Mouse (Mus musculus) urinary bladder, postnatal 14 days (tissue): Measurements from ENCODE around the gene Cfap126.
A peak's percentile ranks its signal among the peaks of the same experiment; 100 is the strongest.
"Not testable (repeated sequence)": the region's sequence is repeated elsewhere in the genome, so short reads cannot be mapped to it uniquely, and the experiment has no call there.

Source experiments
- DNase-seq: peaks from one replicate; pipeline ENCODE4 v3.0.0; 2021; ENCODE audit warnings: low spot score

Cfap126 gene

GRCm38 (mm10) chr1:171124398-171124797, 10.7 kb downstream of the Cfap126 start:
- no peak for DNase-seq

DNA sequence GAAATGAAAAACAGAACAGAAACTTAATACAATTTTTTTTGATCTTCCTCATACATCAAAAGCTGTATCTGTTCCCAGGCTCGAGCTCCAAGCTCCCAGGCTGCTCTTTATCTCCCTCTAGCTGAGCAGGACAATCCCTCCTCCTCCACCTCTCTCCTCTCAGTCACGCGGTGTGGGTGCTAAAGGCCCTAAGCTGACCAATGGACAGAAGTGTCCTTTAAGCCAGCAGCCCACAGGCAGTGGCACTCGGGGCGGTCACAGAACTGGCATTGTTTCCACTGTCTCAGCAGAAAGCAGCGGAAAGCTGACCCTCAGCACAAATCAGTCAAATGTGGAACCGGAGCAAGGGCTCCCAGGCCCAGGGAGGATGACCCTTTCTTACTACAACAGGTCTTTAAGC, 15.5 kb downstream of the Cfap126 start:
- DNase-seq: peak; percentile 8

- DNase-seq: no peak
Observed at GRCm38 (mm10) chr1:171130971-171131370, 17.3 kb downstream of the Cfap126 start.

DNA sequence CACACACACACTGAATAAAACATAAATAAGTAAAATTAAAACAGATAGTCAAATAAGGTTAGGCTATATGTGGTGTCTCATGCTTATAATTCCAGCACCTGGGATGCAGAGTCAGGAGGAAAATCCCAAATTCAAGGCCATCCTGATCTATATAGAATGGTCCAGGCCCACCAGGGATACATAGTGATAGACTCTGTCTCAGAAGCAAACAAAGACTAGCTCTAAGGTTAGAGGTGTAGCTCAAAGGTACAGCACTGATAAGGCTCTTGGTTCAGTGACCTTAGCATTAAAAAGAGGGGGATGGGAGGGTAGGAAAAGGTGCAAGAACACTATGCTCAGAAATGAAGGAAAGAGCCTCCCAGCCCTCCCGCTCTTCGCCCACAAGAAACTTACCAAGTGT, 21.9 kb downstream of the Cfap126 start:
- DNase-seq: no peak

DNA sequence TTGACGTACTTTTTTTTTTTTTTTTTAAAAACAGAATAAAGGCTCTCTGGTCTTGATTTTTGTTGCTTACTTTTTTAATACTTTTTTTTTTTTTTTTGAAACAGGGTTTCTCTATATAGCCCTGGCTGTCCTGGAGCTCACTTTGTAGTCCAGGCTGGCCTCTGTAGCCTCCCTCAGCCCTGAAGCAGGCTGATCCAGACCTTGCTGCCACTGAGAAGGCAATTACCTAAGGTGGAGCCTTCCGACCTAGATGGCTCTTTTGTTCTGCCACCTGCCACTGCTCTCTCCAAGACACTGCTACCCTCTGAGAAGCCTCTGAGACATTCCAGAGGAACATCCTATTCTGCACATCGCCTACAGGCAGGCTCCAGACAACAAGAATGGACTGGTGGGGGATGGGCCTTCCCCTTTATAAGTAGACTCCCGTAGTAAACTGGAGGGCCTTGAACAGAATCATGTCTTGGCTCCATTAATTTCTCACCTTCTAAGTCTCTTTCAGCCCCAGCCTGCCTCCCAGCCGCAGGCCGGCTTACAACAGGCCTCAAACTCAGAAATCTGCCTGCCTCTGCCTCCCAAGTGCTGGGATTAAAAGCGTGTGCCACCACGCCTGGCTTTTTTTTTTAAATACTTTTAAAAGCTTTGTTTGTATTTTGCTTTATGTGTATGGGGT, 23.9 kb downstream of the Cfap126 start:
- not testable (repeated sequence) for DNase-seq

DNA sequence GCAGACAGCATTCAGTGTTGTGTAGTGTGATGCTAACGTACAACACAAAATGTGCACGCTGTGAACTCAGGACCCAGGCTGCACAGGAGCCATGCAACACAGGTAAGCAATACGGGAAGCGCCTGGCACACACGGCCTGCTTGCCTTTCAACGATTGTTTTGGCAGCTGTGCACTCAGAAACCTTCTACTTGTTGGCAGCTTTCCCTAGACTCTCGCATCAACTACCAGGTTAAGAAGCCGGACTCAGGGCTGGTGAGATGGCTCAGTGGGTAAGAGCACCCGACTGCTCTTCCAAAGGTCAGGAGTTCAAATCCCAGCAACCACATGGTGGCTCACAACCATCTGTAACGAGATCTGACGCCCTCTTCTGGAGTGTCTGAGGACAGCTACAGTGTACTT, 29.3 kb downstream of the Cfap126 start:
- not testable (repeated sequence) for DNase-seq

DNA sequence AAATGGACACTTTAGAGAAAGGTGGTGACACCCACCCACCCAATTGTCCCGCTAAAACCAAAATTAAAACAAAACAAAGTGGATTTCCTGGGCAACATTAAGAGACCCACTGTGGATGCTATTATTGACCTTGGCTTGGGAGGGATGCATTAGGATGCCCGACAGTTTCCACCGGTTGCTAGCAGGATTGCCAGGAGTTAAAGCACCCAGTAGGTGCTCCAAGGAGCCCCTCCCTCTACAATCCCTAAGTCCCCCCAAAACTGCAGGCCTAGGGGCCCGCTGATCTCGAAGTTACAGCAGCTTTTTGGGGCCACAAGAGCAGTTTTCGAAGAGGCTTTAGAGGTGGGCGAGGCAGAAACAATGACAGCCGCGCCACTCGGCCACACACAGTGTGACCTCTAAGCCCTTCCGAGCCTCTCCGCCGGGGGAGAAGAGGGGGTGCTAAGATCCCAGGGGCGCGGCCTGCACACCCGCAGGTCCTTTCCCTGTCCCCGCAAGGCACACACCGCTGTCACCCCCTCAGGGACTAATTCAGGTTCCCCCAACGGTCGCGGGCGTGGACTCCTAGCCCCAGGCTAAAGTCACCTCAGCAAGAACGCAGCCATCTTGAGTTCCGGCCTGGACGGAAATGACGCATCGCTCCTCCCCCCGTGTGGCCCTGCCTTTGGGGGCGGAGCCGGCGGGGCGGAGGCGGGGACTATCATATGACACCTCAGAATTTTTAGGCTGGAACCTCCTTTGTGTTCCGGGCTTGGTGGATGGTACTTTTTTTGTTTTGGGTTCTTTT, 36.4 kb downstream of the Cfap126 start, which contains the start of the genes Sdhc and Mpz:
Sdhc (minus strand) TSS at position 630 of the 787 bp plus-strand sequence.
Mpz (plus strand) TSS at position 738 of the 787 bp plus-strand sequence.
- DNase-seq: peak; percentile 95

GRCm38 (mm10) chr1:171150838-171151391, 37.2 kb downstream of the Cfap126 start:
- DNase-seq: no peak

- DNase-seq: no peak
Observed at GRCm38 (mm10) chr1:171151966-171152365, 38.2 kb downstream of the Cfap126 start.

GRCm38 (mm10) chr1:171156644-171157043, 42.9 kb downstream of the Cfap126 start:
- DNase-seq: no peak

- DNase-seq: no peak
Observed at GRCm38 (mm10) chr1:171157965-171158364, 44.2 kb downstream of the Cfap126 start.

GRCm38 (mm10) chr1:171159485-171159975, 45.8 kb downstream of the Cfap126 start:
- peak; percentile 7 for DNase-seq

GRCm38 (mm10) chr1:171162526-171162925, 48.8 kb downstream of the Cfap126 start:
- no peak for DNase-seq

- DNase-seq: no peak
Observed at GRCm38 (mm10) chr1:171164258-171164657, 50.5 kb downstream of the Cfap126 start.

- DNase-seq: no peak
Observed at GRCm38 (mm10) chr1:171165629-171166345, 52.1 kb downstream of the Cfap126 start.

GRCm38 (mm10) chr1:171168906-171169305, 55.2 kb downstream of the Cfap126 start:
- no peak for DNase-seq

DNA sequence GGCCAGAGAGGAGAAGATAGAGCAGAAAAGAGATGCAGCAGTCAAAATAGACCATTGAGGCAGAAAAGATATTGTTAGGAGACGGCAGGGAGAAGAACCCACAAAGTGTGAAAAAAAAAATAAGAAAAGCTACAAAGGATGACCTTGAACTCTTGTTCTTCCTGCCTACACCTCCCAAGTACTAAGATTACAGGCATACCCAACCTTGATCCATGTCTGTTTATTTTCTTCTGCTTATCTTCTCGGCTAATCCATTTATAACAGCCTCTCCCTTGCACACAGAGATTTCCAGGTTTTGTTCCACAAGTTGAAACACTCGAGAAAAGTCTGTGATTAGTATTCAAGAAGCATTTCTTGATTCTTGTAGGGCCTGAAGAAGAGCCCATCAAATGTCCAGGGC, 56.2 kb downstream of the Cfap126 start:
- no peak for DNase-seq

- DNase-seq: no peak
Observed at GRCm38 (mm10) chr1:171171138-171171537, 57.4 kb downstream of the Cfap126 start.

GRCm38 (mm10) chr1:171172779-171173178, 59.1 kb downstream of the Cfap126 start:
- DNase-seq: no peak
